Mouse (Mus musculus): ENCODE data around the gene Antxrl. TPM values are rescaled to one million over a fixed set of nuclear protein-coding genes. Genes with fewer than 3 reads are reported as not detected.

Antxrl gene
- polyA plus RNA-seq, 1 experiment from 2014 or later = not detected

- H3K4me2 ChIP-seq (replicated peaks; ENCODE audit: low read depth) = no peak overlapping the region
- H3K9me3 ChIP-seq (ENCODE audit: control insufficient read depth) = no peaks in the 10 kb centered on the region
- ATAC-seq = no peak
- 96% methylated on average over 4 of the region's 4 CpGs for WGBS
- H3K36me3 ChIP-seq (ENCODE audit: control insufficient read depth, insufficient read depth) = no peaks in the 10 kb centered on the region
- no peak for TF ChIP-seq CTCF (IDR thresholded peaks at IDR 0.05; ENCODE audit: low read depth)
- H3K9ac ChIP-seq (ENCODE audit: low read depth, low read length) = no peak overlapping the region
- H3K27ac ChIP-seq (ENCODE audit: low read depth, low read length) = no peak overlapping the region
- no peak overlapping the region for H3K4me3 ChIP-seq (ENCODE audit: low read depth, low read length)
- no peaks in the 10 kb centered on the region for H3K4me1 ChIP-seq (replicated peaks; ENCODE audit: control insufficient read depth, insufficient read depth, low read length)
- H3K27me3 ChIP-seq (replicated peaks; ENCODE audit: control insufficient read depth, insufficient read depth, low read length) = no peaks in the 10 kb centered on the region
Observed at GRCm38 (mm10) chr14:34121691-34122090, 69.2 kb downstream of the Antxrl start.

Other genes starting within 250 kb of the Antxrl start
- gene Gdf10, start 129.1 kb upstream of the Antxrl start, polyA plus RNA-seq (2015; fragmentation: Nextera tagmentation; extraction: Ambion mirVana) = 4.4 TPM in 2 replicates
- not detected in 2 replicates for gene Gdf2, start 111.7 kb upstream of the Antxrl start, polyA plus RNA-seq (2015; fragmentation: Nextera tagmentation; extraction: Ambion mirVana)
- not detected in 2 replicates for gene Rbp3, start 98.7 kb upstream of the Antxrl start, polyA plus RNA-seq (2015; fragmentation: Nextera tagmentation; extraction: Ambion mirVana)
- gene Zfp488, start 73.9 kb upstream of the Antxrl start, polyA plus RNA-seq (2015; fragmentation: Nextera tagmentation; extraction: Ambion mirVana) = 0.07 and 0.09 TPM in 2 replicates
- not detected in 2 replicates for gene Gm30083, start 37.5 kb upstream of the Antxrl start, polyA plus RNA-seq (2015; fragmentation: Nextera tagmentation; extraction: Ambion mirVana)
- gene Gm5460, start 35.9 kb upstream of the Antxrl start, polyA plus RNA-seq (2015; fragmentation: Nextera tagmentation; extraction: Ambion mirVana) = not detected in 2 replicates
- gene Anxa8, start 33.3 kb downstream of the Antxrl start, polyA plus RNA-seq (2015; fragmentation: Nextera tagmentation; extraction: Ambion mirVana) = 12.1 and 16.9 TPM in 2 replicates
- gene A630023A22Rik, start 50.0 kb downstream of the Antxrl start, polyA plus RNA-seq (2015; fragmentation: Nextera tagmentation; extraction: Ambion mirVana) = 0.35 and 1.3 TPM in 2 replicates
- 0.26 and 0.46 TPM in 2 replicates for gene Npy4r, start 99.8 kb downstream of the Antxrl start, polyA plus RNA-seq (2015; fragmentation: Nextera tagmentation; extraction: Ambion mirVana)
- 0.13 and 0.17 TPM in 2 replicates for gene Gprin2, start 148.9 kb downstream of the Antxrl start, polyA plus RNA-seq (2015; fragmentation: Nextera tagmentation; extraction: Ambion mirVana)
- gene Syt15, start 166.9 kb downstream of the Antxrl start, polyA plus RNA-seq (2015; fragmentation: Nextera tagmentation; extraction: Ambion mirVana) = 1.0 and 1.2 TPM in 2 replicates